Mouse (Mus musculus): Measurements from ENCODE around the gene Paf1. TPM values are rescaled to one million over a fixed set of nuclear protein-coding genes. Genes with fewer than 3 reads are reported as not detected.

Gene Paf1
- 118 and 195 TPM in 2 replicates for polyA plus RNA-seq (2012; rRNA removed)

GRCm38 (mm10) chr7:28392429-28393271 is at the start of gene Paf1, which contains the start of gene Med29:
Gene Paf1 (plus strand): TSS chr7:28392951.
Gene Med29 (minus strand): TSS chr7:28392708.

DNA sequence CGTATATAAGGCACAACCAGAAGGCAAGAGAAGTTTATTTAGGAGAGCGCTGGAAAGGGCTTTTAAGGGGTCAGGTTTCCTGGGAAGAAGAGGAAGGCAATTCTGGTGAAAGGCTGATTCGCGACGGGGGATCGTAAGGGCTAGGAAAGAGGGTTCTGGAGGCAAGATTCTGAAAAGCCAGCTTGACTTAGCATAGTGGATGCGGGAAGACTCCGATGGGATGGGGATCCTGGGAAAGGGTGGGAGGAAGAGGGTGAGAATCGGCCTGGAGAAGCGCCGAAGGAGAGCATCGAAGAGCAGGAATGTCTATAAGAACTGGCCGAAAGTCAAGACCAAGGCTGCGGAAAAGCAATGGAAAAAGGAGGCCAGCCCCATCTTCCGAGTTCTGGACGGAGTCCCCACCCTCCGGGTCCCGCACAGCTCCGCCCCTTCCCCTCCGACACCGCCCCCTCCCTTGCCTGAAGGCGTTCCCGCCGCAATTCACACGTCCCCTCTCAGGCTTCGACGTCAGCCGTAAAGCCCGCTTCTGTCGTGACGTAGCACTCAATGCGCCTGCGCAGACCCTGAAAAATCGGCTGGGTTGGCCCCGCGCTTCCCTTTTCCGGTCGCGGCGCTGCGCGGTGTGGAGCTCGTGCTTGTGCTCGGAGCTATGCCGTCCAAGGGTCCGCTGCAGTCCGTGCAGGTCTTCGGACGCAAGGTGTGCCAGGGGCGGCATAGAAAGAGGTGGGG is 42.4 kb upstream of the Paf1 start, which contains the start of gene Rps16:
TSS of gene Rps16 (plus strand) at position 498 of the 729 bp plus-strand sequence.

GRCm38 (mm10) chr7:28372251-28373108 is 20.3 kb upstream of the Paf1 start, which contains the start of gene Plekhg2:
Gene Plekhg2 (minus strand): TSS chr7:28372599.

DNA sequence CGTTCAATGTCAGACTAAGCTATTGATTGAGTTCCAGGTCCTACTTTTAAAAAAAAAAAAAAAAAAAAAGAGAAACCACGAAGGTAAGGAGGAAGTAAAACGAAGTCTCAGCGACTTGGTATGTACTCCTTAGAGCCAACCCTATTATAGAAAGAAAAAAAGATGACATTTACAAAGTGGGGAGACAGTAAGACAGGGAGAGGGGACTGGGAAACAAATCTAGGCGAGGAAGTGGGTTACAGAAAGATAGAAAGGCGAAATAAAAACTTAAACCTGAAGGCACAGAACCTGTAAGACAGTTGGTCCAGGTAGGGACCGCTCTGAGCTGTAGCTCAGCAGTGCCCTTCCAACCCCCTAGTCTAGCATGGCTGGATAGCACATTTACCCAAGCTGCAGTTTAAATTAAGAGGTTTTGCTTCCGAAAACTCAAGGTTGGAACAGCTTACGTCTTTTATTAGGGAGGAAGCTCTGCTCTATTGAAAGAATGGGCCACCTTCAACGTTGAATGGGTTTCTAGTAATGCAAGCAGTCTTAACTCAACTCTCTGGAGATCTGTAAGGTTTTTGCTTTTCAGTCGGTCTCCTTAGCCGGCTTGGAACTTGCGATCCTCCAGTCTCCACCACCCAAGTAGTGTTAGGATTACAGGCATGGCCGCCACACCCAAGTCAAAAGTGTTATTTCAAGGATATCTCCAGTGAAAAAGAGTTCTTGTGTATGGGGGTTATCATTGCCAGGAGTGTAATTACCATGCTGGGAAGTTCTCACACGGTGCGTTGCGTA is 12.3 kb upstream of the Paf1 start, which contains the start of gene Zfp36:
TSS of gene Zfp36 (minus strand) at position 17 of the 780 bp plus-strand sequence.

DNA sequence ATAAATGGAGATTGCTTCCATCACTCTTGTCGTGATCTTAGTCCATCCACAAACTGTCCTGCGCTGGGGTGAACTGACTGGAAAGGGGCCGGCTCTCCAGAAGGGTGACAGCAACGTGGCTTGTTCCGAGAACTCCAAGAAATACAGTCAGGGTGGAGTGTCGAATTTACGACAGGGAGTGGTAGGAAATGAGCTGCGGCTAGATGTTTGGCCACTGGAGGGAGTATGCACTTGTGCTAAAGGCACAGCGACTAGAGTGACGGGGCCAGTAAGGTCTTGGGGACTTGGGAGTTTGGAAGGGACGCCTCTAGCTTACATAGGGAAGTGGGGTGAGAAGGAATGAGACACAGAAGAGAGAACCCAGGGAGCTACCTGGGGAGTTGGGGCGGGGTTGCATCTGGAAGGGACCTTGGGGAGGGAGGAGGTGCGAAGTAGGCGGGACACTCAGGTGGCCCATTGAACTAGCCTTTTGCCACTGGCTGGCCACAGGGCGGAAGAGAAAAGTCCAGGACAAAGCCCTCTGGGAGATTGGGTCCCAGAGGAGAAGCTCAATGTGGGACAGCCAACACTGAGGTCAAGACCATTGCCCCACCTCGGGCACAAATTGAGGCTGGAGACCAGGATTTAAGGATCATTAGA is 44.3 kb downstream of the Paf1 start, which contains the start of gene Gmfg:
TSS of gene Gmfg (plus strand) at position 516 of the 639 bp plus-strand sequence.

Other genes with a start within 250 kb of the Paf1 start
- gene Fbl, start 223.2 kb upstream of the Paf1 start, polyA plus RNA-seq (2012; rRNA removed) = 53.6 and 78.1 TPM in 2 replicates
- gene Dyrk1b, start 213.5 kb upstream of the Paf1 start, polyA plus RNA-seq (2012; rRNA removed) = 57.1 and 60.7 TPM in 2 replicates
- gene Eid2, start 125.1 kb upstream of the Paf1 start, polyA plus RNA-seq (2012; rRNA removed) = 25.5 and 40.8 TPM in 2 replicates
- 16.8 and 23.9 TPM in 2 replicates for gene Eid2b, start 115.2 kb upstream of the Paf1 start, polyA plus RNA-seq (2012; rRNA removed)
- gene Selenov, start 101.8 kb upstream of the Paf1 start, polyA plus RNA-seq (2012; rRNA removed) = 0.12 and 0.46 TPM in 2 replicates
- gene Dll3, start 90.7 kb upstream of the Paf1 start, polyA plus RNA-seq (2012; rRNA removed) = 0.38 and 0.45 TPM in 2 replicates
- 104 and 109 TPM in 2 replicates for gene Timm50, start 80.9 kb upstream of the Paf1 start, polyA plus RNA-seq (2012; rRNA removed)
- 140 and 172 TPM in 2 replicates for gene Supt5, start 54.2 kb upstream of the Paf1 start, polyA plus RNA-seq (2012; rRNA removed)
- 1,842 and 2,300 TPM in 2 replicates for gene Rps16, start 42.3 kb upstream of the Paf1 start, polyA plus RNA-seq (2012; rRNA removed)
- gene Plekhg2, start 20.4 kb upstream of the Paf1 start, polyA plus RNA-seq (2012; rRNA removed) = 48.3 and 50.7 TPM in 2 replicates
- gene Zfp36, start 12.7 kb upstream of the Paf1 start, polyA plus RNA-seq (2012; rRNA removed) = 50.2 and 54.2 TPM in 2 replicates
- 93.8 and 104 TPM in 2 replicates for gene Med29, start 243 bp upstream of the Paf1 start, polyA plus RNA-seq (2012; rRNA removed)
- 2.0 and 2.8 TPM in 2 replicates for gene Gmfg, start 44.5 kb downstream of the Paf1 start, polyA plus RNA-seq (2012; rRNA removed)
- gene Lrfn1, start 59.0 kb downstream of the Paf1 start, polyA plus RNA-seq (2012; rRNA removed) = 38.7 and 38.9 TPM in 2 replicates
- not detected in 2 replicates for gene Ifnl2, start 117.5 kb downstream of the Paf1 start, polyA plus RNA-seq (2012; rRNA removed)
- gene Ifnl3, start 129.9 kb downstream of the Paf1 start, polyA plus RNA-seq (2012; rRNA removed) = not detected in 2 replicates
- 0.73 and 4.9 TPM in 2 replicates for gene Sycn, start 147.9 kb downstream of the Paf1 start, polyA plus RNA-seq (2012; rRNA removed)
- 0.08 TPM in 1 of 2 replicates, not detected in the other for gene Nccrp1, start 154.3 kb downstream of the Paf1 start, polyA plus RNA-seq (2012; rRNA removed)
- 155 and 181 TPM in 2 replicates for gene Samd4b, start 205.2 kb downstream of the Paf1 start, polyA plus RNA-seq (2012; rRNA removed)
- gene Pak4, start 205.2 kb downstream of the Paf1 start, polyA plus RNA-seq (2012; rRNA removed) = 63.5 and 68.3 TPM in 2 replicates
- 1.6 and 1.8 TPM in 2 replicates for gene Acp7, start 238.4 kb downstream of the Paf1 start, polyA plus RNA-seq (2012; rRNA removed)

All from ovary, adult 2 months (tissue).